Mouse (Mus musculus): ENCODE measurements around the gene Prkch.

- TF ChIP-seq POLR2A (IDR thresholded peaks at IDR 0.05; ENCODE audit: borderline replicate concordance, extremely low read depth, insufficient read depth, insufficient read length, poor library complexity, severe bottlenecking) (no peak), CTCF (IDR thresholded peaks at IDR 0.05; ENCODE audit: borderline replicate concordance, extremely low read depth, insufficient read depth, insufficient read length) (no peak)
Observed at GRCm38 (mm10) chr12:73548259-73548658, 36.3 kb upstream of the Prkch start.

Data from brain, embryonic 14.5 days (tissue).